ENCODE assay signal across 1 mouse cellular context in the genomic region with DNA sequence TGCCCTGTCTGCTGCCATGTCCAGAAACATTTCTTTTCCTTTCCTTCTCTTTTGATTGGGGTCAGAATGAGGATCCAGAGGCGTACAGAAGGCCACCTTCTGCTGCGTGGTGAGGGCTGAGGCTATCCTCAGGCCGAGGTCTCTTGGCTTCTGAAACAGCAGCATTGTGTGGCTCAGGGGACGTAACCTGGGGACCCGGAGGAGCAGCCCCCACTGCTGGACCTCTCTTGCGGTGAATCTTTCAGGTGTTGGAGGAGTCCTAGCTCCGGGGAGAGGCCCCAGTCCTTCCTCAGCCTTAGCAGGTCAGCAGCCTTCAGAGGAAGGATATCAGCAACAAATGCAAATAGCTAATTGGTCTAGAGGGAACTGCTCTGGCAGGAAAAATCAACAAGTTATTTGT.
TF ChIP-seq lines count a peak whose summit lies in the region.

No protein-coding gene starts in this region.

TF ChIP-seq in MEL, 35 proteins besides CTCF, POLR2A, EP300 and RAD21 (continued from another document):
- no peak for TF ChIP-seq BHLHE40 (IDR thresholded peaks at IDR 0.05; ENCODE audit: borderline replicate concordance, low read depth, low read length)
- TF ChIP-seq MEF2A (IDR thresholded peaks at IDR 0.05; ENCODE audit: extremely low read depth, insufficient replicate concordance, low read depth, low read length, poor library complexity, severe bottlenecking): no peak
- no peak for TF ChIP-seq ZKSCAN1 (IDR thresholded peaks at IDR 0.05; ENCODE audit: low read depth, low read length)
- TF ChIP-seq NELFE (IDR thresholded peaks at IDR 0.05; ENCODE audit: low read depth, low read length): no peak
- TF ChIP-seq TAL1 (IDR thresholded peaks at IDR 0.05; ENCODE audit: low read length): no peak
- no peak for TF ChIP-seq ELF1 (IDR thresholded peaks at IDR 0.05; ENCODE audit: low read depth, low read length)
